Mouse (Mus musculus) cortical plate, adult 2 months (tissue): ENCODE measurements at regions not wholly inside any gene's neighbourhood (a gene's known extent, or its start where the extent isn't known, plus 50 kb on each side); places are given as distances from the start of the nearest gene placed in this dataset.

ENCODE experiments used
- CTCF ChIP-seq: fragments of 200-500 bp; IDR thresholded peaks from 2 replicates; pipeline ENCODE4 v1.5.1; 2011; ENCODE audit warnings: mild to moderate bottlenecking, control low read depth, low read length; ENCODE audit not compliant: insufficient read depth; ENCODE audit errors: extremely low read depth
- POLR2A ChIP-seq: fragments of 200-500 bp; IDR thresholded peaks from 2 replicates; pipeline ENCODE4 v1.6.1; 2011; ENCODE audit warnings: mild to moderate bottlenecking, low read length, control low read depth; ENCODE audit not compliant: insufficient read depth; ENCODE audit errors: extremely low read depth

DNA sequence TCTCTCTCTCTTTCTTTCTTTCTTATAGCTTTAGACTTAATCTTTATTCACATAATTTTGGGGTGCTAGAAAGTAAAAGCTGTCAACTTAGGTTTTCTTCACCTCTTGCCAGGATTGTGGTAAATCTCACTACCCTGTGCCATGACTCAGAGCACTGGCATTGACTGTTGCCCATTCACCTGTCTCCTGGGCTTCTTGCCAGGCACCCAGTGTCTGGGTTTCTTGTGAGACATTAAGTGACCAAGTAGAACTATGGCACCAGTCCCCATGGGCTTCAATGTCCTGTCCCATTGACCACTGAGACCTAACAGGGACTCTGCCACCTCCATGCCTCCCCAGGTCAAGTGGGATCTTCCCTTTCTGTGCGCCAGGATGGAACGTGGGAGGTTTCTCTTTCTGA, 69.2 kb upstream of the Gadd45a start:
- TF ChIP-seq POLR2A, result no peak
- TF ChIP-seq CTCF, result no peak
